Mouse (Mus musculus): Measurements from ENCODE around the gene Islr.

Gene Islr

GRCm38 (mm10) chr9:58172863-58173262 is 31.2 kb downstream of the Islr start:
- Histone ChIP-seq H3K4me3 (replicated peaks; ENCODE audit: low read length) (no peak overlapping the region), H3K9me3 (ENCODE audit: low read length) (no peaks in the 10 kb centered on the region), H3K27me3 (ENCODE audit: insufficient read depth, low read length) (peaks cover 5% of the 10 kb centered on the region), H3K4me1 (replicated peaks; ENCODE audit: low read depth, low read length) (peaks cover 12% of the 10 kb centered on the region), H3K36me3 (ENCODE audit: insufficient read depth, low read length) (no peaks in the 10 kb centered on the region)
- TF ChIP-seq NANOG (IDR thresholded peaks at IDR 0.05; ENCODE audit: borderline replicate concordance, low read length) (no peak), POU5F1 (IDR thresholded peaks at IDR 0.05; ENCODE audit: borderline replicate concordance, low read length) (no peak), CTCF (conservative IDR thresholded peaks at IDR 0.05; ENCODE audit: low read length) (no peak)

DNA sequence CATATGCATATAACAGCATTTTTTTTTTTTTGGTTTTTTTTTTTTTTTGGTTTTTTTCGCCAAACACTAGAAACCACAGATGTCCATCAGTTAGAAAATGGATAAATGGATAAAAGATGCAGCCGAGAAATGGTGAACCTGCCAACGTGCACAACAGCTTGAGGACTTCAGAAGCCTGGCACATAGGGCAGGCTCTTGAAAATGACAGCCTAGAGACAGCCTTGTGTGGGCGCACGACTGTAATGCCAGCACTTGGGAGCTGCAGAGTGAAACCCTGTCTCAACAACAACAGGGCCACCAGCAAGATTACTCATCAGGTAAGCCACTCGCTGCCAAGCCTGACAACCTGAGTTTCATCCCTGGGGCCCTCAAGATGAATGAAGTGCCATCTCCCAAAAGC is 34.7 kb downstream of the Islr start:
- Histone ChIP-seq H3K9me3 (ENCODE audit: low read length) (peaks cover 8% of the 10 kb centered on the region), H3K4me3 (replicated peaks; ENCODE audit: low read length) (no peak overlapping the region), H3K4me1 (replicated peaks; ENCODE audit: low read depth, low read length) (peaks cover 10% of the 10 kb centered on the region), H3K27me3 (ENCODE audit: insufficient read depth, low read length) (peaks cover 2% of the 10 kb centered on the region), H3K36me3 (ENCODE audit: insufficient read depth, low read length) (no peaks in the 10 kb centered on the region)
- TF ChIP-seq NANOG (IDR thresholded peaks at IDR 0.05; ENCODE audit: borderline replicate concordance, low read length) (no peak), POU5F1 (IDR thresholded peaks at IDR 0.05; ENCODE audit: borderline replicate concordance, low read length) (no peak), CTCF (conservative IDR thresholded peaks at IDR 0.05; ENCODE audit: low read length) (no peak)

DNA sequence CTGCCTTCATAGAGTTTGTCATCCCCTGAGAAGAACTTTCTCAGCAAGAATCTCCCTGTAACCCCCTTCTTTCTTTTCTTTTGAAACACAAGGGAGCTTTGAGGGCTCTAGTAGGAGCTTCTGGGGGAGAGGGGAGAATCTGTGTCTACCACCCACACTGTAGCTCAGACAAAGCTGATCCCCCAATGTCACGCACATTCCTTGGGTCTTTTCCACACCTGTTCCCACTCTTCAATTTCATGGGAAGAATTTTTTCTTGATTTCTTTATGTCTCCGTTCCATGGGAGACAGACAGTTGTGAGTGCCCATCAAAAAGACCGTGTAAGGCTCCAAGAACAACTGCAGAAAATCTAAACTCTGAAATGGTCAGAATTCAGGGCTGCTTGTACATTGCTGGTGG is 35.2 kb downstream of the Islr start:
- H3K4me1 ChIP-seq (replicated peaks; ENCODE audit: low read depth, low read length) = peaks cover 13% of the 10 kb centered on the region
- no peak overlapping the region for H3K4me3 ChIP-seq (replicated peaks; ENCODE audit: low read length)
- H3K36me3 ChIP-seq (ENCODE audit: insufficient read depth, low read length) = no peaks in the 10 kb centered on the region
- TF ChIP-seq POU5F1 (IDR thresholded peaks at IDR 0.05; ENCODE audit: borderline replicate concordance, low read length) = no peak
- no peak for TF ChIP-seq NANOG (IDR thresholded peaks at IDR 0.05; ENCODE audit: borderline replicate concordance, low read length)
- no peak for TF ChIP-seq CTCF (conservative IDR thresholded peaks at IDR 0.05; ENCODE audit: low read length)
- peaks cover 8% of the 10 kb centered on the region for H3K9me3 ChIP-seq (ENCODE audit: low read length)
- H3K27me3 ChIP-seq (ENCODE audit: insufficient read depth, low read length) = peaks cover 2% of the 10 kb centered on the region

GRCm38 (mm10) chr9:58165779-58166178 is 38.3 kb downstream of the Islr start:
- peaks cover 8% of the 10 kb centered on the region for H3K9me3 ChIP-seq (ENCODE audit: low read length)
- no peak overlapping the region for H3K4me3 ChIP-seq (replicated peaks; ENCODE audit: low read length)
- TF ChIP-seq NANOG (IDR thresholded peaks at IDR 0.05; ENCODE audit: borderline replicate concordance, low read length) (no peak), CTCF (conservative IDR thresholded peaks at IDR 0.05; ENCODE audit: low read length) (no peak), POU5F1 (IDR thresholded peaks at IDR 0.05; ENCODE audit: borderline replicate concordance, low read length) (no peak)

DNA sequence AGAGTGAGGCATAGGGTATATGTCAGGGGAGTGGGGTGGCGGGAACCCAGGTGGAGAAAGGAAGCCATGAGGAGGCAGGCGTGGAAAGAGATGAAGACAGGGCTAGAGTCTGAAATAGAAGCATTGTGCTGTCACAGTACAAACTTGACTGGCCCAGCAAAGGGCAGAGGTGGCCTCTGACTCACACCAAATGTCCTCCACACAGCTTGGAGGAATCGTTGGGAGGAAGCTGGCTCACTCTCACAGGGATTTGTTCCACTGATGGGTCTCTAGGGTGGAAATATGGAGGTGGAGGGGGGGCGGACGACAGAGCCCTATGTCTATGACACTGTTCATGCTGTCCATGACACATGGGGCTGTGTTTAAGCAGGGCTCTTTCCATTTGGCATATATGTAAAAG is 41.0 kb downstream of the Islr start:
- Histone ChIP-seq H3K4me1 (replicated peaks; ENCODE audit: low read depth, low read length) (peaks cover 10% of the 10 kb centered on the region), H3K9me3 (ENCODE audit: low read length) (peaks cover 8% of the 10 kb centered on the region), H3K36me3 (ENCODE audit: insufficient read depth, low read length) (no peaks in the 10 kb centered on the region), H3K4me3 (replicated peaks; ENCODE audit: low read length) (no peak overlapping the region), H3K27me3 (ENCODE audit: insufficient read depth, low read length) (peaks cover 48% of the 10 kb centered on the region)
- TF ChIP-seq CTCF (conservative IDR thresholded peaks at IDR 0.05; ENCODE audit: low read length) = no peak
- TF ChIP-seq POU5F1 (IDR thresholded peaks at IDR 0.05; ENCODE audit: borderline replicate concordance, low read length) = no peak
- TF ChIP-seq NANOG (IDR thresholded peaks at IDR 0.05; ENCODE audit: borderline replicate concordance, low read length) = no peak

More at GRCm38 (mm10) chr9:58165779-58166178, 38.3 kb downstream of the Islr start:
- H3K4me1 ChIP-seq (replicated peaks; ENCODE audit: low read depth, low read length) = peaks cover 10% of the 10 kb centered on the region
- no peaks in the 10 kb centered on the region for H3K36me3 ChIP-seq (ENCODE audit: insufficient read depth, low read length)
- H3K27me3 ChIP-seq (ENCODE audit: insufficient read depth, low read length) = peaks cover 24% of the 10 kb centered on the region

GRCm38 (mm10) chr9:58162173-58162572 is 41.9 kb downstream of the Islr start:
- H3K4me1 ChIP-seq (replicated peaks; ENCODE audit: low read depth, low read length) = peaks cover 19% of the 10 kb centered on the region
- peaks cover 58% of the 10 kb centered on the region for H3K27me3 ChIP-seq (ENCODE audit: insufficient read depth, low read length)
- TF ChIP-seq POU5F1 (IDR thresholded peaks at IDR 0.05; ENCODE audit: borderline replicate concordance, low read length) (no peak), CTCF (conservative IDR thresholded peaks at IDR 0.05; ENCODE audit: low read length) (no peak), NANOG (IDR thresholded peaks at IDR 0.05; ENCODE audit: borderline replicate concordance, low read length) (no peak)
- no peak overlapping the region for H3K4me3 ChIP-seq (replicated peaks; ENCODE audit: low read length)
- H3K36me3 ChIP-seq (ENCODE audit: insufficient read depth, low read length) = no peaks in the 10 kb centered on the region
- peaks cover 8% of the 10 kb centered on the region for H3K9me3 ChIP-seq (ENCODE audit: low read length)

- H3K36me3 ChIP-seq (ENCODE audit: insufficient read depth, low read length) = no peaks in the 10 kb centered on the region
- no peak overlapping the region for H3K4me3 ChIP-seq (replicated peaks; ENCODE audit: low read length)
- TF ChIP-seq POU5F1 (IDR thresholded peaks at IDR 0.05; ENCODE audit: borderline replicate concordance, low read length) (no peak), NANOG (IDR thresholded peaks at IDR 0.05; ENCODE audit: borderline replicate concordance, low read length) (no peak), CTCF (conservative IDR thresholded peaks at IDR 0.05; ENCODE audit: low read length) (no peak)
- peaks cover 22% of the 10 kb centered on the region for H3K4me1 ChIP-seq (replicated peaks; ENCODE audit: low read depth, low read length)
- H3K9me3 ChIP-seq (ENCODE audit: low read length) = no peaks in the 10 kb centered on the region
- H3K27me3 ChIP-seq (ENCODE audit: insufficient read depth, low read length) = peaks cover 73% of the 10 kb centered on the region
Observed at GRCm38 (mm10) chr9:58160315-58160714, 43.8 kb downstream of the Islr start.

- TF ChIP-seq POU5F1 (IDR thresholded peaks at IDR 0.05; ENCODE audit: borderline replicate concordance, low read length) = no peak
- TF ChIP-seq NANOG (IDR thresholded peaks at IDR 0.05; ENCODE audit: borderline replicate concordance, low read length) = no peak
- no peak for TF ChIP-seq CTCF (conservative IDR thresholded peaks at IDR 0.05; ENCODE audit: low read length)
- H3K4me1 ChIP-seq (replicated peaks; ENCODE audit: low read depth, low read length) = peaks cover 22% of the 10 kb centered on the region
- no peaks in the 10 kb centered on the region for H3K36me3 ChIP-seq (ENCODE audit: insufficient read depth, low read length)
Observed at GRCm38 (mm10) chr9:58159855-58160254, 44.3 kb downstream of the Islr start.

More at GRCm38 (mm10) chr9:58159855-58160254, 44.3 kb downstream of the Islr start:
- Histone ChIP-seq H3K9me3 (ENCODE audit: low read length) (no peaks in the 10 kb centered on the region), H3K4me3 (replicated peaks; ENCODE audit: low read length) (no peak overlapping the region), H3K27me3 (ENCODE audit: insufficient read depth, low read length) (peaks cover 78% of the 10 kb centered on the region)
